Mouse (Mus musculus): ENCODE data around the gene Wnt1.

DNA sequence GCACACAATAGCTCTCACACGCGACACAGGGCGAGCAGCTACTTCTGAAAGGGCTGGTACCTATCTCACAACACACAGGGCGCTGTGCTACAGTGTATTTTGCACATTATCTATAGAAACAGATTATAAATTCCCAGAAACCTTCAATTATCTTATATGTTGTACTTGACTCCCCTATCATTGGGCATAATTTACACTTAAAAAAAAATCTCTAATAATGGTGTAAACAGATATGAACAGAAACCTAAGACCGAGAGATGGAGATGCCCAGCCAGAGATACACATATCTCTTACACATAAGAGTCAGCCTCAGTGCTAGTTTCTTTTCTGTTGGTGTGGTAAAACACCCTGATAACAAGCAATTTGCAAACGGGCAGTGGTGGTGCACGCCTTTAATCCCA lies 38.0 kb downstream of the Wnt1 start:
- no peak for TF ChIP-seq POLR2A (IDR thresholded peaks at IDR 0.05; ENCODE audit: control insufficient read depth, extremely low read depth, insufficient read depth, low read length, poor library complexity)
- TF ChIP-seq CTCF (IDR thresholded peaks at IDR 0.05; ENCODE audit: borderline replicate concordance, control insufficient read depth, extremely low read depth, insufficient read depth, low read length, poor library complexity) = no peak
